Mouse (Mus musculus) gastrocnemius, adult 2 months (tissue): Measurements from ENCODE around the gene Wdr72. TPM values are rescaled to one million over a fixed set of nuclear protein-coding genes. Genes with fewer than 3 reads are reported as not detected.

Source experiments
- DNase-seq: peaks from one replicate; pipeline ENCODE4 v3.0.0; 2022
- H3K27ac ChIP-seq: fragments of 200-600 bp; 2 replicates; pipeline ENCODE4 v1.8.1; 2022; ENCODE audit warnings: mild to moderate bottlenecking
- H3K4me3 ChIP-seq: fragments of 200-600 bp; 2 replicates; pipeline ENCODE4 v1.8.1; 2022; ENCODE audit warnings: mild to moderate bottlenecking, moderate library complexity
- CTCF ChIP-seq: fragments of 200-600 bp; IDR thresholded peaks from 2 replicates; pipeline ENCODE4 v1.8.1; 2022; ENCODE audit warnings: antibody characterized with exemption, mild to moderate bottlenecking, moderate library complexity
- intact Hi-C: fragments of 180-260 bp; cut with DNase I; formaldehyde crosslinking; loops from one replicate; pipeline ENCODE4 v1.15.1; 2025
- long read RNA-seq, 2 experiments: library from polyadenylated mRNA; stranded (forward); transcript quantifications; one replicate each; pipeline ENCODE4 v2.0.0; 2021
- total RNA-seq, 2 experiments: library from RNA; stranded (reverse); gene quantifications; 2 replicates each; pipeline ENCODE4 v1.2.3; 2021

The Wdr72 gene
- not detected for total RNA-seq
- long read RNA-seq, experiment 1, result 0 reads
- long read RNA-seq, experiment 2, result 0 reads

GRCm38 (mm10) chr9:74109761-74110460 lies at the start of gene Wdr72:
Wdr72 (plus strand) TSS chr9:74110356.
- H3K27ac ChIP-seq, result no peak within 1 kb of the TSS
- DNase-seq, result peak; percentile 13
- peak within 1 kb of the TSS; percentile 28; the same call in 1 of the 2 replicates for H3K4me3 ChIP-seq
- no peak for TF ChIP-seq CTCF
- intact Hi-C loops, result no loop called here

- intact Hi-C loops, result no loop called here
Observed at GRCm38 (mm10) chr9:74066278-74066677, 43.9 kb upstream of the Wdr72 start.

DNA sequence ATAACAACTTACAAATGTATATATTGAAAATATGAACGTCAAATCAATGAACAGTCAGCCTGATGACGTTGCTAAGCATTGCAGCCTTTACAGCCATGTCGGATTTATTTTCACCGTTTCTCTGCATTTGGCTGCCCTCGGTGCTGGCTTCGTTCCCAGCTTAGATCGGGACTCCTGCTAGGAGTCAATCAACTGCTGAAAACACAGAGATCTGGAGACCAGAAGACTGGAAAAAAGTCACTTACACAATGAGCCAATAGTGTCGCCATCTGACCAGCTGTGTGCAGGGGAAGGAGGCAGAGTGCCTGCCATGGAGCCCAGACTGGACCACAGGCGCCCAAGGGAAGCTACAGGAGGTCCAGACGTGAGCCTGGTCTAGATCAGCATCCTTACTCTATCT lies 43.4 kb upstream of the Wdr72 start:
- intact Hi-C loops, result no loop called here
- no peak for DNase-seq
- H3K27ac ChIP-seq, result no peak overlapping the region
- no peak overlapping the region for H3K4me3 ChIP-seq
- TF ChIP-seq CTCF, result no peak

More at GRCm38 (mm10) chr9:74066278-74066677, 43.9 kb upstream of the Wdr72 start:
- Histone ChIP-seq H3K4me3 (no peak overlapping the region), H3K27ac (no peak overlapping the region)
- no peak for DNase-seq
- peak; percentile 47 for TF ChIP-seq CTCF

DNA sequence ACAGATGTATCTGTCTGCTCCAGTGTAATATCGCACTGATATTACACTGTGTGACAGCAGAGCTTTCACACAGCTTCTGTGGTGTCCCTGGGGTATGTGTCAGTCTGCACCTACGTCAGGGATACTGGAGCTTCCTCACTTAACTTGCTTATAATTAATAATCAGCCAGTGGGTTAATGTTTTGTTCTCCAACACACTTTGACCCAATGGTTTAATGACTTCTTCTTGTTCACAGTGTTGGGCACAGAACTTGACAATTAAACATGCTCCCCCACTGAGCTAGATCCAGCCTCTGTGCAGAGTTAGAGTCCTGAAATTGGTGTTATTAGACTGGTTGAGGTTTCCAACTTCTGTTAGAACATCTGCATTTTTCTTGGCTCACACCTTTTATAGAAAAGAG lies 34.2 kb upstream of the Wdr72 start:
- TF ChIP-seq CTCF, result no peak
- intact Hi-C loops, result no loop called here
- no peak for DNase-seq
- no peak overlapping the region for H3K27ac ChIP-seq
- H3K4me3 ChIP-seq, result no peak overlapping the region

- Histone ChIP-seq H3K27ac (no peak overlapping the region), H3K4me3 (no peak overlapping the region)
- TF ChIP-seq CTCF, result no peak
- intact Hi-C loops, result no loop called here
- no peak for DNase-seq
Observed at GRCm38 (mm10) chr9:74078458-74078857, 31.7 kb upstream of the Wdr72 start.

- Histone ChIP-seq H3K4me3 (no peak overlapping the region), H3K27ac (no peak overlapping the region)
- DNase-seq, result no peak
- intact Hi-C loops, result no loop called here
- TF ChIP-seq CTCF, result no peak
Observed at GRCm38 (mm10) chr9:74080241-74080640, 29.9 kb upstream of the Wdr72 start.

DNA sequence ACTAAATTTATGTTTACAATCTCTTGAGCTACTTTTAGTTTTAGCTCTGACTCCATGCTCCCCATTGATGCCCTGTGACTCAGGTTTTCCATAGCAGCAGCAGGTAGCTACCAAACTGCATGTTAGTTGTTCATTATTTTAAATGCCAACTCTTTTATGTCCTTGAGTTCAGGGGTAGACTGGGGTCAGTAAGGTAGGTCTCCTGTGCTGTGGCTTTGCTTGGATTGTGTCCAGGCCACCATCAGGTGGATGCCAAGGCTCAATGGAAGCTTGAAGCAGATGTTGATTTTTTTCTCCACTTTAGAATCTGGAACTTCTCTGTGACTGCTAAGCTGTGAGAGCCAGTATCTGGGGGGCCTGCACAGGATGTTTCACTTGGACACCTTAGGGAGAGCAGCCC lies 8.6 kb upstream of the Wdr72 start:
- Histone ChIP-seq H3K4me3 (no peak overlapping the region), H3K27ac (no peak overlapping the region)
- DNase-seq, result no peak
- no peak for TF ChIP-seq CTCF
- intact Hi-C loops, result no loop called here

DNA sequence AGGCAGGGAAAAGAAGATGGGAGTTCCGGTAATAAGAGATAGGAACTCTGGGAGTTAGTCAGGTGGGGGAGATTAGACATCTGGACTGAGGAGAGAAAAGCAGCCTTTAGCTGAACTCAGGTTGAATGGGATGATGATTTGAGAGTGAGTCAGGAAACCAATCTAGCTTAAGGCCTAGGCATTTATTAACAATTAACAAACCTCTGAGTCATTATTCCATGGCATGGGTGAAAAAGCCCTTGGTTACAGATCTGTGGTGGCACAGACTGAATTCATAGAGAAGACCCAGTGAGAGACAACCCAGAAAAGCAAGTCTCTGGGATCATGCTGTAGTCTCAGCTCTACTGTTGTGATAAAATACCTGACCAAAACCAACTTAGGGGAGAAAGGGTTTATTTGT lies 7.5 kb upstream of the Wdr72 start:
- Histone ChIP-seq H3K4me3 (no peak overlapping the region), H3K27ac (no peak overlapping the region)
- intact Hi-C loops, result no loop called here
- no peak for DNase-seq
- no peak for TF ChIP-seq CTCF

- H3K27ac ChIP-seq, result no peak overlapping the region
- intact Hi-C loops, result no loop called here
- no peak for DNase-seq
- no peak for TF ChIP-seq CTCF
- peak overlapping the region; percentile 28; the same call in 1 of the 2 replicates for H3K4me3 ChIP-seq
Observed at GRCm38 (mm10) chr9:74110461-74110816, 283 bp downstream of the Wdr72 start.

GRCm38 (mm10) chr9:74112526-74112925 lies 2.4 kb downstream of the Wdr72 start:
- no peak for TF ChIP-seq CTCF
- intact Hi-C loops, result no loop called here
- H3K27ac ChIP-seq, result no peak overlapping the region
- H3K4me3 ChIP-seq, result no peak overlapping the region
- no peak for DNase-seq

GRCm38 (mm10) chr9:74126222-74126621 lies 16.1 kb downstream of the Wdr72 start:
- no peak for TF ChIP-seq CTCF
- H3K27ac ChIP-seq, result no peak overlapping the region
- H3K4me3 ChIP-seq, result no peak overlapping the region
- intact Hi-C loops, result no loop called here
- no peak for DNase-seq

DNA sequence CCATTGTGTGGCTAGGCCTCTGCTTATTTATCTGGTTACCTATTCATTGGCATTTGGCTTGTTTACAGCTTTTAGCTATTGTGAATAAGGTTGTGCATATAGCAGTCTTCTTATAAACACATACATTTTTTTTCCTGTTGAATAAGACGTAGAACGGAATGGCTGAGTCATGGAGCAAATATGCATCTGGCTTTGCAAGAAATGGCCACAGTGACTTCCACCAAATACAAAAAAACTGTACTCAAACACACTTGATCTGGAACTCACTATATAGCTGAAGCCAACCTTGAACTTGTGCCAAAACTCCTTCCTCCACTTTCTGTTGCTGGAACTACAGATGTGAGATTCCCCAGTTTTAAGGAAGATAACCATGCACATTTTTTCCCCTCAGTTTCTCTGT lies 23.9 kb downstream of the Wdr72 start:
- Histone ChIP-seq H3K4me3 (no peak overlapping the region), H3K27ac (no peak overlapping the region)
- no peak for TF ChIP-seq CTCF
- no peak for DNase-seq
- intact Hi-C loops, result no loop called here

DNA sequence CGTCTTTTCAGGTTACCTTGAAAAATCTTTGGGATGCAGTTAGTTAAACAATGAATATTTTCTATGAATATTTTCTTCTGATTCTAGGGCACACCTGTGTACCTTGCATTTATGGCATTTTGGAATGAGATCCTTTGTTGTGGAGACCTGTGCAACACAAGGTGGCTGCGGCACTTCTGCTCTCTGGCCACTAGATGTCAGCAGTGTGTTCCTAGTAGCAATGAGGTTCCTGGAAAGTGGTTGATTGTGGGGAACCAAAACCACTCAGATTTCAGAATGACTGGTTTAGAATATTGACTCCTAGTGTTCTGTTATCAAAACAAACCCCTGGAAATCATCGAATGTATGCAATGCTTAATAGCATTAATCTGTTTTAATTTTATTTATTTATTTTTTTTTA lies 31.7 kb downstream of the Wdr72 start:
- no peak overlapping the region for H3K27ac ChIP-seq
- intact Hi-C loops, result no loop called here
- no peak overlapping the region for H3K4me3 ChIP-seq
- peak; percentile 19 for DNase-seq
- TF ChIP-seq CTCF, result peak; percentile 92

GRCm38 (mm10) chr9:74142705-74143104 lies 32.5 kb downstream of the Wdr72 start:
- no peak for TF ChIP-seq CTCF
- no peak for DNase-seq
- Histone ChIP-seq H3K27ac (no peak overlapping the region), H3K4me3 (no peak overlapping the region)
- intact Hi-C loops, result no loop called here
